Mouse (Mus musculus): ENCODE results near the gene Pter. TPM values are rescaled to one million over a fixed set of nuclear protein-coding genes. Genes with fewer than 3 reads are reported as not detected.
A peak's percentile ranks its signal among the peaks of the same experiment; 100 is the strongest.

Pter gene
- polyA plus RNA-seq (2016; fragmentation: Nextera tagmentation; extraction: Ambion mirVana), result 5.6 and 6.7 TPM in 2 replicates

GRCm38 (mm10) chr2:12923804-12924591 is at the start of gene Pter:
Gene Pter, plus strand, starts transcription at chr2:12924041.
- peak within 1 kb of the TSS; percentile 49 for H3K9ac ChIP-seq (replicated peaks)
- WGBS, result 1% methylated on average over 24 of the region's 24 CpGs
- ATAC-seq (ENCODE audit: low FRiP score, low read depth), result peak; percentile 97
- no peaks in the 10 kb centered on the region for H3K9me3 ChIP-seq
- H3K27me3 ChIP-seq, result no peaks in the 10 kb centered on the region
- peak within 1 kb of the TSS; percentile 72 for H3K4me2 ChIP-seq (replicated peaks)
- H3K4me1 ChIP-seq, result peaks cover 8% of the 10 kb centered on the region
- no peaks in the 10 kb centered on the region for H3K36me3 ChIP-seq
- H3K4me3 ChIP-seq, result peak within 1 kb of the TSS; percentile 46
- H3K27ac ChIP-seq (replicated peaks), result no peak within 1 kb of the TSS

- H3K4me1 ChIP-seq, result no peaks in the 10 kb centered on the region
- no peaks in the 10 kb centered on the region for H3K36me3 ChIP-seq
- no peaks in the 10 kb centered on the region for H3K9me3 ChIP-seq
- no peak for ATAC-seq (ENCODE audit: low FRiP score, low read depth)
- no peak overlapping the region for H3K4me3 ChIP-seq
- H3K27ac ChIP-seq (replicated peaks), result no peak overlapping the region
- no peak overlapping the region for H3K4me2 ChIP-seq (replicated peaks)
- 67% methylated on average over 1 of the region's 1 CpGs for WGBS
- H3K9ac ChIP-seq (replicated peaks), result no peak overlapping the region
- no peaks in the 10 kb centered on the region for H3K27me3 ChIP-seq
These were observed 49.6 kb upstream of the Pter start for GRCm38 (mm10) chr2:12874232-12874631.

GRCm38 (mm10) chr2:12879492-12879891 is 44.3 kb upstream of the Pter start:
- H3K9ac ChIP-seq (replicated peaks), result no peak overlapping the region
- no peaks in the 10 kb centered on the region for H3K9me3 ChIP-seq
- no peak overlapping the region for H3K4me3 ChIP-seq
- 81% methylated on average over 2 of the region's 2 CpGs for WGBS
- no peaks in the 10 kb centered on the region for H3K36me3 ChIP-seq
- no peak overlapping the region for H3K27ac ChIP-seq (replicated peaks)
- H3K4me1 ChIP-seq, result no peaks in the 10 kb centered on the region
- H3K27me3 ChIP-seq, result no peaks in the 10 kb centered on the region
- no peak for ATAC-seq (ENCODE audit: low FRiP score, low read depth)
- no peak overlapping the region for H3K4me2 ChIP-seq (replicated peaks)

- Histone ChIP-seq H3K9ac (replicated peaks) (no peak overlapping the region), H3K4me3 (no peak overlapping the region), H3K27me3 (no peaks in the 10 kb centered on the region), H3K36me3 (no peaks in the 10 kb centered on the region), H3K9me3 (no peaks in the 10 kb centered on the region), H3K4me1 (no peaks in the 10 kb centered on the region), H3K4me2 (replicated peaks) (no peak overlapping the region), H3K27ac (replicated peaks) (no peak overlapping the region)
- ATAC-seq (ENCODE audit: low FRiP score, low read depth), result no peak
- WGBS, result 93% methylated on average over 1 of the region's 1 CpGs
These were observed 42.8 kb upstream of the Pter start for GRCm38 (mm10) chr2:12881009-12881408.

GRCm38 (mm10) chr2:12883276-12883914 is 40.4 kb upstream of the Pter start:
- Histone ChIP-seq H3K4me2 (replicated peaks) (no peak overlapping the region), H3K4me1 (no peaks in the 10 kb centered on the region), H3K27me3 (no peaks in the 10 kb centered on the region), H3K27ac (replicated peaks) (no peak overlapping the region), H3K4me3 (no peak overlapping the region), H3K9ac (replicated peaks) (no peak overlapping the region), H3K36me3 (no peaks in the 10 kb centered on the region), H3K9me3 (no peaks in the 10 kb centered on the region)
- peak; percentile 30; the same call in 1 of the 2 replicates for ATAC-seq (ENCODE audit: low FRiP score, low read depth)
- 81% methylated on average over 10 of the region's 10 CpGs for WGBS

- H3K4me3 ChIP-seq, result no peak overlapping the region
- H3K27me3 ChIP-seq, result no peaks in the 10 kb centered on the region
- no peak overlapping the region for H3K9ac ChIP-seq (replicated peaks)
- H3K4me1 ChIP-seq, result no peaks in the 10 kb centered on the region
- H3K4me2 ChIP-seq (replicated peaks), result no peak overlapping the region
- peak; percentile 57 for ATAC-seq (ENCODE audit: low FRiP score, low read depth)
- no peaks in the 10 kb centered on the region for H3K36me3 ChIP-seq
- no peaks in the 10 kb centered on the region for H3K9me3 ChIP-seq
- WGBS, result 56% methylated on average over 2 of the region's 2 CpGs
- no peak overlapping the region for H3K27ac ChIP-seq (replicated peaks)
These were observed 36.8 kb upstream of the Pter start for GRCm38 (mm10) chr2:12887015-12887414.

- Histone ChIP-seq H3K27ac (replicated peaks) (no peak overlapping the region), H3K4me2 (replicated peaks) (no peak overlapping the region), H3K36me3 (no peaks in the 10 kb centered on the region), H3K27me3 (no peaks in the 10 kb centered on the region), H3K4me3 (no peak overlapping the region), H3K9ac (replicated peaks) (no peak overlapping the region), H3K9me3 (no peaks in the 10 kb centered on the region), H3K4me1 (no peaks in the 10 kb centered on the region)
- no peak for ATAC-seq (ENCODE audit: low FRiP score, low read depth)
- 95% methylated on average over 1 of the region's 1 CpGs for WGBS
These were observed 18.1 kb upstream of the Pter start for GRCm38 (mm10) chr2:12905786-12906185.

- H3K27ac ChIP-seq (replicated peaks), result no peak overlapping the region
- ATAC-seq (ENCODE audit: low FRiP score, low read depth), result no peak
- no peak overlapping the region for H3K9ac ChIP-seq (replicated peaks)
- H3K9me3 ChIP-seq, result no peaks in the 10 kb centered on the region
- H3K4me3 ChIP-seq, result no peak overlapping the region
- no peaks in the 10 kb centered on the region for H3K36me3 ChIP-seq
- no peak overlapping the region for H3K4me2 ChIP-seq (replicated peaks)
- H3K27me3 ChIP-seq, result no peaks in the 10 kb centered on the region
- H3K4me1 ChIP-seq, result peaks cover 8% of the 10 kb centered on the region
- 81% methylated on average over 1 of the region's 1 CpGs for WGBS
These were observed 1.8 kb downstream of the Pter start for GRCm38 (mm10) chr2:12925643-12926042.

- no peaks in the 10 kb centered on the region for H3K36me3 ChIP-seq
- ATAC-seq (ENCODE audit: low FRiP score, low read depth), result no peak
- no peaks in the 10 kb centered on the region for H3K4me1 ChIP-seq
- H3K4me3 ChIP-seq, result no peak overlapping the region
- no peak overlapping the region for H3K27ac ChIP-seq (replicated peaks)
- no peaks in the 10 kb centered on the region for H3K27me3 ChIP-seq
- WGBS, result 85% methylated on average over 2 of the region's 2 CpGs
- H3K9me3 ChIP-seq, result no peaks in the 10 kb centered on the region
- no peak overlapping the region for H3K9ac ChIP-seq (replicated peaks)
- H3K4me2 ChIP-seq (replicated peaks), result no peak overlapping the region
These were observed 6.5 kb downstream of the Pter start for GRCm38 (mm10) chr2:12930338-12930737.

- 93% methylated on average over 2 of the region's 2 CpGs for WGBS
- no peak overlapping the region for H3K27ac ChIP-seq (replicated peaks)
- H3K4me1 ChIP-seq, result no peaks in the 10 kb centered on the region
- H3K4me3 ChIP-seq, result no peak overlapping the region
- H3K27me3 ChIP-seq, result no peaks in the 10 kb centered on the region
- H3K4me2 ChIP-seq (replicated peaks), result no peak overlapping the region
- no peak for ATAC-seq (ENCODE audit: low FRiP score, low read depth)
- H3K9ac ChIP-seq (replicated peaks), result no peak overlapping the region
- no peaks in the 10 kb centered on the region for H3K9me3 ChIP-seq
- no peaks in the 10 kb centered on the region for H3K36me3 ChIP-seq
These were observed 10.1 kb downstream of the Pter start for GRCm38 (mm10) chr2:12933905-12934304.

GRCm38 (mm10) chr2:12935286-12935685 is 11.4 kb downstream of the Pter start:
- Histone ChIP-seq H3K4me1 (no peaks in the 10 kb centered on the region), H3K9me3 (no peaks in the 10 kb centered on the region), H3K9ac (replicated peaks) (no peak overlapping the region), H3K27me3 (no peaks in the 10 kb centered on the region), H3K27ac (replicated peaks) (no peak overlapping the region), H3K4me3 (no peak overlapping the region), H3K4me2 (replicated peaks) (no peak overlapping the region), H3K36me3 (no peaks in the 10 kb centered on the region)
- ATAC-seq (ENCODE audit: low FRiP score, low read depth), result no peak
- 78% methylated on average over 2 of the region's 2 CpGs for WGBS

GRCm38 (mm10) chr2:12937461-12938217 is 13.8 kb downstream of the Pter start:
- no peak for ATAC-seq (ENCODE audit: low FRiP score, low read depth)
- Histone ChIP-seq H3K4me1 (no peaks in the 10 kb centered on the region), H3K4me2 (replicated peaks) (no peak overlapping the region), H3K4me3 (no peak overlapping the region), H3K27ac (replicated peaks) (no peak overlapping the region), H3K36me3 (no peaks in the 10 kb centered on the region), H3K27me3 (no peaks in the 10 kb centered on the region), H3K9ac (replicated peaks) (no peak overlapping the region), H3K9me3 (no peaks in the 10 kb centered on the region)
- WGBS, result 86% methylated on average over 10 of the region's 10 CpGs
